Mouse (Mus musculus) adrenal gland, adult (tissue): ENCODE measurements around the gene Abcc1.

Experiments used
- DNase-seq, 2 experiments: peaks; one replicate each; pipeline ENCODE4 v3.0.0; 2022 to 2023; ENCODE audit warnings: low spot score in 1 of 2; ENCODE audit not compliant: inconsistent age in 2 of 2

Gene Abcc1

DNA sequence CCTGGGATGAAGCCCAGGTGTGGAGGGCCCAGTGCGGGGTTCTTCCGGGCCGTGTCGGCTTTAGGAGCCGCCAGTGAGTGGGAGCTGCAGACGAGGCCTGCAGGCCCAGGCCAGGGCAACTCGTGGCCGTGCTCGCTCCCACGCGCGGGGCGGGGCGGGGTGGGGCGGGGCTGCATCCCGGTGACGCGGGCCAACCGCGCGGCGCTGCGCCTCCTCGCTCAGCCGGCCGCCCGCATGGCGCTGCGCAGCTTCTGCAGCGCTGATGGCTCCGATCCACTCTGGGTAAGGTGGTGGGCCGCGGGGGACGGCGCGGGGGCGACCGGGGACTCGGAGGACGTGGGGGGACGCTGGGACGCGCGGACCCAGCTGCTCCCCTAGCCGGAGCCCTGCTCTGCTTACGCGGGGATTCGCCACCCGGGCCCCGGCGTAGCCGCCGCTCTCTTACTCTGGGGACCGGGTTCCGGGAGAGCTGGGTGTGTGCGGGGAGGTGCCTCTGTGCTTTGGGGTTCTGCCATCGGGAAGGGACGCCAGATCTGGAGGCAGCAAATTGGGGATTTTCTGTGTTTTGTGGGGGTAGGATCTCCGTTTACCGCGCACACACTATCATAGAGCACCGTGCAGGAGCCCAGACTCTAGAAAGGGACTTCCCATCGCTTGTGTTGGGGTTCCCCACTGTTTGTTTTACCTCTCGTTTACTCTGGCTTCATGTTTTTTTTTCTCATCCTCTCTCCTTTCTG is at the start of gene Abcc1:
TSS of gene Abcc1 (plus strand) at position 197 of the 737 bp plus-strand sequence.
- DNase-seq = peak; percentile 84 to 93

DNA sequence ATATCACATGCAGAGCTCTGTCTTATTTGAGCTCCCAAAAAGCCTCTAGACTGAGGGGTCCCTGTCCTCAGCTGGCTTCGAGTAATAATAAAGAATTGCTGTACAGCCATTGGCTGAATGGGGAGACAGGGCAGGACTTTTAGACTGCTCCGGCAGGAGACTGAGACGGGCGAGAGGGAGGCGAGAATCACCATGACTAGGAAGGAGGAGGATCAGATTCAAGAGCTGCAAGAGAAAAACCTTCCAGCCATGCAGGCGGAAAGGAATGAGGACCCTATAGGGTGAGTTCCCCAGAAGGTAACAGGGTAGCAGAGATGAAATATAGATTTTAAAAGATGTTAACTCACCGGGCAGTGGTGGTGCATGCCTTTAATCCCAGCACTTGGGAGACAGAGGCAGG is 48.4 kb upstream of the Abcc1 start:
- no peak for DNase-seq

DNA sequence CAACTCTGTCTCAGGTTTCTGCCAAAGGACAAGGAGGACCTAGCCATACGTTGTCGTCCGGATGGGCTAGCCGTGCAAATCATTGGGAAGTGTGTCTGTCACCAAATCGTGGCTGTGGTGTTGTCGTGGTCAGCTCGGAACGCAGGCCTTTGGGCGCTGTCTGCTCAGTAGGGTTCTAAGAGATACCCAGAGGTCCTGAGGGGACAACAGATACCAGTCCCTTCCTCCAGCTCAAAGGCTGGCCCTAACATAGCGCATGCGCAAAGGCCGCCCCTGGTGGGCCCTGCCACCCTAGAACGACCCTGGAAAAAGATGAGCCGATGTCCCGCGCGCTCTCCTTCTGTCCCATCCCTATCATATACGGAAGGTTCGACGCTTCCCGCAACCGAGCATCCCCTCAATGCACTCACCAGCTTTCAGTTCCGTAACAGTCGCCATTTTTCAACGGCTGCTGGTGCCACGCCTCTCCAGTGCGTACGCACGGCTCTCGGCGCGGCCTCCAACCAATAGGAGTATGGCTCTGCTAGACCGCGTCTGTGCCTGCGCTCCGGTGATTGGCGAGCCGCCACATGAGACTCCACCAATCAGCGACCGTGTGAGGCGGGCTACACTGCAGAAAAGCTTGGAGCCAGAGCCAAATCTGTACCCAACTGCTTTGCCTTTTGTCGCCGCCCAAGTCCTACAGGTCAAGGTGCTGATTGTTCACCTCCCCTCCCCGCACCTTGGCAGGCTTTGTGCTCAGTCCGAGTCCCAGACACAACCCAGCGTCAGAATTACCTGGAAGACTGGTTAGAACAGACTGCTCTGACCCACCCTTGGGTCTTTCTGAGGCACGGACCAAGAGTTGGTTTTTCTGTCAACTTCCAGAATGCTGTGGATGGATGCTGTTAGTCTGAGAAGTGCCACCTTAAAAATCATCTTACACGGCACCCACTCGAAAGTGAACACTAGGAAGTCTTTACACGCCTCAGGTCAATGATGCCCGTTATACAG is 44.2 kb upstream of the Abcc1 start, which contains the start of gene Fopnl:
TSS of gene Fopnl (minus strand) at position 522 of the 993 bp plus-strand sequence.
- peak; percentile 98 to 99 for DNase-seq

DNA sequence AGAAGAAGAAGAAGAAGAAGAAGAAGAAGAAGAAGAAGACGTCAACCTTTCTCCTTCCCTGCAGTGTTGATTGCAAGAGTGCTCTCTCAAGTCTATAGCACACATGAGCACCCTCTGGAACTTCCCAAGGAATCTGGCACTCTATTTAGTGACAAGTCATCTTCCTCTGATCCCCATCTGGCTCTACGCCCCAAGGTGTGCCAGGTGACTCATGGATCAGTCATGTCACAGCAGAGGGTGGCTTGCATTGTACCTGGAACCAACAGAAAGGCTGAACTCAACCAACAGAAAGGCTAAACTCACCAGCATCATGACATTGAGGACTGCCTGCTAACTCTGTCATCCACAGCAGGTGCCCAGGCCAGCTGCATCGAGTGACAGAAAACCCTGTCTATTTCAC is 41.7 kb upstream of the Abcc1 start:
- peak in 1 of 2 experiments; percentile 23 for DNase-seq

DNA sequence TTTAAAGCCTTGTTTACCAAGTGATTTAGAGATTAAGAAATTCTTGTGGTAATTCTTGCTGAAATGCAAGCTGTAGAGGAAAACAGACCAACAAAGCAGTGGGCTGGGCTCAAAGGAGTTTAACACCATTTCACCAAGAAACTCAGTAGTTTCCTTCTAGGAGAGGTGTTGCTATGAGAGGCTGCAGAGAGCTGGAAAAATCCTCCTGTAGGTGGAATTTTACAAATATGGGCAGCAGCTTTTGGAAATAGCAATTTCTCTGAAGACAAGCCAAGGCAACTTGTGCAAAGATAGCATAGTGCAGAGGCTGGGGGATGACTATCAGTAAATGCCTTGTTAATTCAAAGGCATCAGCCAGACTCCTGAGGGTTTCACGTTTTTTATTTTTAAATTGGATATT is 40.9 kb upstream of the Abcc1 start:
- no peak for DNase-seq

DNA sequence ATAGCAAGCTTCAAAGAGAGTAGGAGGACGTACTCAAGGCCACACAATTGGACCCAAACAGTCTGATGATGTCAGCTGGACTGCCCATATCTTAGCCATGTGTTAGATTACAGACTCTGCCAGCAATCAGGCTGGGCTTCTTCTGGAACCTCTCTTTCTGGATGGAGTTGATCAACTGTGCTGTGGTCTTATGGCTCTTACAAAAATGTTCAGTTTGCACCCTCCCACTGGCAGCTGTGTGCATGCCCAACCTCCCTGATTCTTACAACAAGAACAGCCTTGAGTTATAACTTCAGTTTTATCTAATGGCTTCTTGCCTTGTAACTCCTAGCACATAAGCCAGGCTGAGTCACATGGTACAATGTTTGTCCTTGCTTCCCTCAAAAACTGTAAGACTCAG is 33.2 kb upstream of the Abcc1 start:
- DNase-seq = peak; percentile 39 to 77

DNA sequence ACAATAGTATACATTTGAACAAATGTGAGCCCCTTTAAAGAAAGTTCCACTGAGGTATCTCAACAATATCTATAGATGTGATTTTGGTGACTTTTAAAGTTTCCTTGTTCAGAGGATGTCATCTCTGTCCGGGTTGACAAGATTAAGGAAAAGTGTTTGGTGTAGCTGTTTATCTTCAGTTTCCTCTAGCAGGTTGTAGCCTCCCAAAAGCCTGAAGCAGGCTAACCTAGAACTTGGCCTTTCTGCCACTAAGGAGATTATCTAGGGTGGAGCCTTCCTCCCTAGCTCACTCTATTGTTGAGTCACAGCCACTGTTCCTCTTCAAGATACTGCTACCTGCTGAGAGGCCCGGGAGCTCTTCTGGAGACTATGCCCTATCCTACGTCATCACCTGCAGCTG is 16.4 kb upstream of the Abcc1 start:
- DNase-seq = no peak

DNA sequence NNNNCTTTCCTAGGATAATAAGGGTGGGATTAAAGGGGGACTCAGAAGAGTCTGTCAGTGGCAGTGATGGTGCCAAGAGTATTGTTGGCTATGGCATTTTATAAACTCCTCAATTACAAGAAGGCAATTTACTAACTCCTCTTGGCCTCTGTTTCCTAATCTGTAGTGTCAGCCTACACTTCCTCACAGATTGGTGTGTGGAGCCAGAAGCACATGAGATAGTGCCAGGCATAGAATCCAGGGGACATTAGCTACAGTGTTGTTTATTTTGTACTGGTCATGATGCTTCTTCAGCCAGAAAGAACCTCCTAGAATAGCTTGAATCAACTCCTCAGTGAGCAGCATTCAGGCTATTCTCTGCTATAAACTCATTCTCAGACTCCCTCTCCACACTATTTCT is 9.8 kb upstream of the Abcc1 start:
- DNase-seq = no peak

DNA sequence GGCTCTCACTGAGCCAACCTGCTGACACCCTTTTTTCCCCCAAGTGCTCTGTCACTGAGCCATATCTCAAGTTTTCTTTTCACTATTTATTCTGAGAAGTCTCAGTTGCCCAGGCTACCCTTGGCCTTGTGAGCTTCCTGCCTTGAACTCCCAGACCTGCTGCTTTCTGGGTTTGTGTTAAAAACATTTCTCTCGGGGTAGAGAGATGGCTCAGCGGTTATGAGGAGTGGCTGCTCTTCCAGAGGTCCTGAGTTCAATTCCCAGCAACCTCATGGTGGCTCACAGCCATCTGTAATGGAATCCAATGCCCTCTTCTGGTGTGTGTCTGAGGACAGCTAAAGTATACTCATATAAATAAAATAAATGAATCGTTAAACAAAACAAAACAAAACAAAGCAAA is 9.1 kb upstream of the Abcc1 start:
- DNase-seq = no peak

DNA sequence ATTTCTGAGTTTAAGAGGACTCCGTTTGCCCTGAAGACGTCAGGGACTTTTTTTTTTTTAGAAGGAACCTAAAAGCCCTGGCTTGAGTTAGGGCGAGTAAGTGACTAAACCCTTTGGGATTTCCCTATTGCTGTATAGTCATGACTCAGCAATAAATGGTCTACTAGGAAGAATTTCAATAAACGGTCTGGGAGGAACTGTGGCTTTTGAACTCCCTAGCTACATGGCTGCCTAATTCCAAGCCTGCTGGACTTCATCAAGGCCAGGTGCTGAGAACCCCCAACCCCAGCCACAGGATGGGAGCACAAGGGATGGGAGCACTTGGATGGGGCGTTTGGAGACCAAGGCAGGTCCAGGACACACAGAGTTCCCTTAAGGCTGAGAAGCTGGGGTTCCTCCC is 8.7 kb upstream of the Abcc1 start:
- no peak for DNase-seq

DNA sequence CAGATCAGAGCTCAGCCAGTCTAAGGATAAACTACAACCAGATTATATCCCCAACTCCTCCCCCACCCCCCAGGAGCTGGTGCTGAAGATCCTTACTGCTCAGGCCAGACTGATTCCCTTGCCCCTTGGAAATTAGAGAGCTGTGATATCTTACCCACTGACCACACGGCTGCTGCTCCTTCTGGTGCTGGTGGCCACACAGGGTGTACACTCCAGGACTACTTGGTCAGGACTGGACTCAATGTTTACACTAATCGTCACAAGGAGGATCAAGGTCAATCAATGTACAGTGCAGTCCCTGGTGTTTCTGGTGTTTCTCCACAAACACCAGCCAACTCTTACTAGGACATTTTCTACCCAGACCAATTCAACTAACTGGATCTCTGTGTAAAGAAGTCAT is 3.5 kb upstream of the Abcc1 start:
- peak in 1 of 2 experiments; percentile 16 for DNase-seq

DNA sequence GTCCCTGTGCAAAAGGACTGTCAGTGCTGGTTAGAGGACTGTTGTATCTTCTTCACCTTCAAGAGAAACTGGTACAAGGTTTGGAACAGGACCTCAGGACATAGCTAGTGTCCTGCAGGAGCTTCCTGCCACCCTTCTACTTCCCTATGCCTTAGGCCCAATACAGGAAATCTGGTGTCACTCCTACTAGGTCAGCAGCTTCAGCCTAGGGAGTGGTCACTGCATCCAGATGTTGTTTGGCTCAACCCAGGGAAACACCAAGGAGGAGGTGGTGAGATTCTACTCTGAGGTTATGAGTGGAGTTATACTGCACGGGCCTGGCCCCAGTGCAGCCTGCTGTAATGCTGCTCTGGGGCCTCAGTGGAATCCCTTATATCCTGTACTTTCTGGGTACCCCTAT is 2.8 kb upstream of the Abcc1 start:
- DNase-seq = peak in 1 of 2 experiments; percentile 13

DNA sequence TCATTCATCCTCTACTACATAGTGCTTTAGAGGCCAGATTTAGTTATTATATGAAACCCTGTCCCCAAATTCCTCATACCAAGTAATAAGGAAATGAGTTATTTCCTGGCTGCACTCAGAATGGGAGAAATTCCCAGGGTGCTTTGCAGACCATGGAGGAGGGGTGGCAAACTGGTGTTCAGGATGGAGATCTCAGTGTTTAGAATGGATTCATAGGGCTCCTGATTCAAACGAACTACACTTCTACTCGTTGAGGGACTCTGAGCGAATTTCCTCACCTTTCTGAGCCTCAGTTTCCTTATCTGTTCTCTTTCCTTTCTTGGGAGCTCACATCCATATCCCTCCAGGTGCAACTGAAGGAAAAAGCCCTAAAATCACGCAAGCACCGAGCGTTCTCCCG is 427 bp upstream of the Abcc1 start:
- no peak for DNase-seq

DNA sequence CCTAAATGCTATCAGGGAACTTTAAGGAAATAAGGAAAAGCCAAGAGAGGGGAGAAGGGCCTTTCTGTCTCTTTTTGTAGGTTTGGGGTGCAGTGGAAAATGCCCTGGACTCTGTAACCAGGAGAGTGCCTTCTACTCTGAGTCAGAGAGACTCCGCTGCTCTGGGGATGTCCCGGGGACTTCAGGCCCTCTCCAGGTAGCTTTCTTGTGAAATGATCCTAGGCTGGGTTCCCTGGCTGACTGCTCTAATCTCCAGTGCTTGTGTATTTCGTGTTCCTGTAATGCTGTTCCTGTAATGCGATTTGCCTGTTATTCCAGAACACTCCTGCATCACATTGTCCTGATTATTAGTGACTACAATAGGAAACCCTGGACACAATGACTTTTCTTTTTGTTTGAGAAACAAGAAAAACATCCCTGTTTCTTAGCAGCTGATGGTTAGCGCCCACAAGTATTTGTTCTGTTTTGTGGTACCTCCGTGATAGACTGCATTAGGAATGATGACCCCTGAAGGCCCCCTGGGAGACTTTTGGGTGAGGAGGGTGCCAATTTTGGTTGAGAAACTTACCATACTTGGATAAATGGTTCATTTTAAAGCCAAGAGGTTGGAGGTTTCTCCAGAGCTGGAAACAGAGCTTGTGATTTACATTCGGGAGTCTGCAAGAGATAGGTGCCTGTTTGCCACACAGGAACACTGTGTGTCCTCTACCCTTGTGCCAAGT is 902 bp downstream of the Abcc1 start:
- DNase-seq = peak in 1 of 2 experiments; percentile 70

DNA sequence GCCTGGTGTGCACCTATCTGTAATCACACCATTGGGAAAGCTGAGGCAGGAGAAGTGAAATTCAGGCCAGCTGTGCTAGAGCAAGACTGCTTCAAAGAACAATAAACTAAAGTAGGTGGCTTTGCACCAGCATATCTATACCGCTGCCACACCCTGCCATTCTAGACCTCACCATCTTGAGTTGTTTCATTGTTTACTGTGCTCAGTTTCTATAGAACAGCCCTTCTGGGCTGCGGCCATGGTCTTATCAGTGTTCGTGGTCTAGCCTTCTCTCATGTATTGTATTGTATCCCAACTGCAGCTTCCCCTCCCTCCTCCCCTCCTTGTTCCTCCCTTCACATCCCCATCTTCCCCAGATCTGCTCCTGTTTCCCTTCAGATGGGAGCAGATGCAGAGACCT is 2.1 kb downstream of the Abcc1 start:
- DNase-seq = no peak

DNA sequence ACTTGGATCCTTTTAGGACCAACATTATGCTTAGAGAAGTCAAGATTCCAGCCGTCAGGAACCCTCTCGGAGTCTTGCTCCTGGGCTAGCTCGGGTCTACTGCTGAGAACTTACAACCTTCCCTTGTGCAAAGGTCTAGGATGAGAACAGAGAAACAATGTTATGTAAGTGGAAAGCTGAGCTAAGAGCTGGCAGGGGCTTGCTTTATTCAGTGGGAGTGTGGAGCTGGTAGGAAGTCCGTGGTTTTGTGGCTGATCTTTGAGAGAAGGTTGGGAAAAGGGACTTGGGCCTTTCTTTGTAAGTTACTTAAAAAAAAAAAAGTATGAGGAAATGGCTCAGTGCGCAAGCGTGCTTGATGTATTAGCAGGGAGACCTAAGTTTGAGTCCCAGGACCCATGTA is 2.7 kb downstream of the Abcc1 start:
- DNase-seq = no peak

DNA sequence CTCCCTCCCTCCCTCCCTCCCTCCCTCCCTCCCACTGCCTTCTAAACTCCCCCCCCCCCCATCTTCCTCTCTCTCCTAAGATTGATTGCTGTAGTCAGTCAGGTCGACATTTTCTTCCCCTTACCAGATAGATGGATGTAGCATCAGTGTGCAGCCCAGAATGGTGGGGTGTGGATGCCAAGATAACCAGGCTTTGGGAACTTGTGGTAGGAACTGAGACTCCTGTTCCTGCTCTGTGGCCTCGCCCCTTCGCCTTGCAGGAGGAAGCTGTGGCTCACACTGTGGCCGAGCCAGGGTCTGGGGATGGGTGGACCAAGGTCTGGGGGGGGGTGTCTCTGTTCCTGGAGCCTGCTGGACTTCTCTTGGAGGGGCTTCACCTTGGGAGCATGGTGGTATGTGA is 4.1 kb downstream of the Abcc1 start:
- DNase-seq = no peak

DNA sequence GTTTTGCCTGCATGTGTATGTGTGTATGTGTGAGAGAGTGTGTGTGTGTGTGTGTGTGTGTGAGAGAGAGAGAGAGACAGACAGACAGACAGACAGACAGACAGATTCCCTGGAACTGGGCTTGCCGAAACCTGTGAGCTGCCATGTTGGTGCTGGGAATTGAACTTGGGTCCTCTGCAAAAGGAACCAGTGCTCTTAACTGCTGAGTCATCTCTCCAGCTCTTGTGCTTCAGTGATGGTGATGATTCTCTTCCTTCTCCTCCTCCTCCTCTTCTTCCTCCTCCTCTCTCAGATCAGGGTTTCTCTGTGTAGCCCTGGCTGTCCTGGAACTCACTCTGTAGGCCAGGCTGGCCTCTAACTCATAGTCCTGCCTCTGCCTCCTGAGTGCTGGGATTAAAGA is 4.7 kb downstream of the Abcc1 start:
- no peak for DNase-seq

DNA sequence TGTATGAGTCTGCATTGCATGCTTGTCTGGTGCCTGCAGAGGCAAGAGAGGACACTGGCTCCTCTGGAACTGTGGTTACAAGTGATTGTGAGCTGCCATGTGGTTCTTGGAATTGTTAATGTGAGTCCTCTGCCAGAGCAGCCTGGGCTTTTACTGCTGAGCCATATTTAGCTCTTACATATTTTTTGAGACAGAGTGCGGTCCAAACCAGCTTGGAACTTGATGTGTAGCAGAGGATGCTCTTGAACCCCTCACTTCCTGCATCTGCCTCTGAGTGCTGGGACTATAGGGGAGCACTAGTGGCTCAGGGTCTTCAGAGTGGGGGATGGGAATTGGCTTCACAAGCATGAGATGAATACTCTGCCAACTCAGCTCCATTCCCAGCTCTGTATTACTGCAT is 10.0 kb downstream of the Abcc1 start:
- DNase-seq = peak in 1 of 2 experiments; percentile 46

DNA sequence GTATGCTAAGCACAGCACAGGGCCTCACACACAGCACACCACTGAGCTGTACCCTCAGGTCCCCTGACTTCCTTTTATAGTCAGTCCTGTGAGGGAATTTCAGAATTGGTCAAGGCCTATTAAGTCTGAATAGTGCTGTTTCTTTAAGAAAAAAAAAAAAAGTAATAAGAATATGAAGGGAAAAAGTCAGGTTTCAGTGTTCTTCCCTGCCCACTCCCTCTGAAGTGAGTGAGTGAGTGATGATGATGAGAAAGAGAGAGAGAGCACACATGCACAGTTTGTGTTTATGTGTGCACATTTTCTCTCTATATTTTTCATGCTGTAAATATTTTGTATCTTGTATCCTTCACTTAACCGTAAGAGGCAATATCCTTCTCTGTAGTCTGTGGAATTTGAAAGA is 11.0 kb downstream of the Abcc1 start:
- DNase-seq = no peak

DNA sequence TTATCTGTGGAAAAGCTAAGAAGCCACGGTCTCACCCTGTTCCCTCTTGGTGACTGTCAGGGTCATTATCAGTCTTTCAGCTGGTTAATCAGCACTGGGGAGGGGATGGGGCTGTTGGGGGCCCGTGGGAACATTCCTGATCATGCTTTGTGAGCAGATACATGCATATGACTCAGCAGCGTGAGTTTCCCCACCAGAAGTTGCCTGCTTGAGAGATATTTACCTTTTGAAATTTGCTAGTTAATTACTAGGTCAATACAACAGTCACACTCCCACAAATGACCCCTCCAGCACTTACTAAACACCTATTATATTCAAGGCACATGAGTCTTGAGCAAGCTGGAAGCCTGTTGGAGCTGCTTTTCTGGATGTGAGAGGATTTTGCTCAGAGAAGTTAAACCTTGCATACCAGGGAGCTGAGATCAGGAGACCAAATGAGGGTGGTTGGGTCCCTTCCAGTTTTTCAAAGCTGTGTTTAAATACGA is 11.5 kb downstream of the Abcc1 start:
- DNase-seq = peak; percentile 57 to 75
